Comparison of ENCODE assay signal across 10 mouse cellular contexts in genomic region chr3:68053538-68053937, GRCm38 (mm10). TPM values are rescaled to one million over a fixed set of nuclear protein-coding genes. Genes with fewer than 3 reads are reported as not detected.
DNase-seq lines count a peak whose midpoint lies in the region; ATAC-seq lines count a peak whose summit lies in the region.
"Had no signal": no experiment of that assay in that cellular context is flagged by ENCODE, and none has a peak within 500 bp of the region (broad histone marks: within the 10 kb centered on the region; RNA-seq: fewer than 3 reads in every experiment).

No protein-coding gene starts in this region.

- WGBS in forebrain, embryonic 12.5 days, result 50% methylated on average over 2 of the region's 2 CpGs

- H3K9ac ChIP-seq in forebrain, embryonic 12.5 days, result no peak overlapping the region
- H3K9ac ChIP-seq: heart, embryonic 13.5 days; limb, embryonic 13.5 days; neural tube, embryonic 15.5 days had no signal

- H3K36me3 ChIP-seq in forebrain, embryonic 12.5 days (replicated peaks), result no peaks in the 10 kb centered on the region
- H3K36me3 ChIP-seq: heart, embryonic 13.5 days; limb, embryonic 13.5 days; neural tube, embryonic 15.5 days had no signal

- H3K27me3 ChIP-seq in forebrain, embryonic 12.5 days, result peaks cover 19% of the 10 kb centered on the region; the same call in 1 of the 2 replicates

- no peak overlapping the region for H3K4me3 ChIP-seq in forebrain, embryonic 12.5 days (replicated peaks)
- H3K4me3 ChIP-seq: heart, embryonic 13.5 days; limb, embryonic 13.5 days; neural tube, embryonic 15.5 days had no signal

- no peaks in the 10 kb centered on the region for H3K4me1 ChIP-seq in forebrain, embryonic 12.5 days
- H3K4me1 ChIP-seq: limb, embryonic 13.5 days; neural tube, embryonic 15.5 days had no signal

- peak; percentile 31 for DNase-seq in kidney, postnatal 10 days
- no peak for DNase-seq in kidney, postnatal 14 days
- DNase-seq in 416B (ENCODE audit: low read depth), result peak; percentile 61
- peak; percentile 23 for DNase-seq in CD4-positive helper T cell, adult 2 months (ENCODE audit: low read depth, low spot score)
- peak; percentile 60 for DNase-seq in embryo, embryonic 11 days
- DNase-seq in gastrocnemius, adult 18-20 months (ENCODE audit: low spot score), result no peak

- H3K4me2 ChIP-seq in forebrain, embryonic 12.5 days, result no peak overlapping the region
- H3K4me2 ChIP-seq: heart, embryonic 13.5 days; limb, embryonic 13.5 days; neural tube, embryonic 15.5 days had no signal

- no peak overlapping the region for H3K27ac ChIP-seq in forebrain, embryonic 12.5 days
- H3K27ac ChIP-seq: heart, embryonic 13.5 days; limb, embryonic 13.5 days; neural tube, embryonic 15.5 days had no signal

- ATAC-seq in forebrain, embryonic 12.5 days (ENCODE audit: low FRiP score), result no peak

- H3K9me3 ChIP-seq in forebrain, embryonic 12.5 days, result no peaks in the 10 kb centered on the region
- H3K9me3 ChIP-seq: heart, embryonic 13.5 days; limb, embryonic 13.5 days; neural tube, embryonic 15.5 days had no signal

RNA-seq across cellular contexts. Expression of gene Schip1, which starts 11.1 kb away (rescaled TPM):
- polyA plus RNA-seq in forebrain, embryonic 12.5 days (2016; fragmentation: Nextera tagmentation; extraction: Ambion mirVana), result 88.1 and 99.2 TPM in 2 replicates
- 100 to 1,000 TPM in 1 of 2 experiments, 10 to 100 TPM in 1; 98.9 to 126 TPM for total RNA-seq in gastrocnemius, adult 18-20 months (2021)

Comparison
In these comparisons a context has a peak if more than half of its experiments do, and no peak if none do; other contexts are left out.
1. DNase-seq: peak in kidney, postnatal 10 days (single experiment), 416B (single experiment), CD4-positive helper T cell, adult 2 months (single experiment) and embryo, embryonic 11 days (single experiment); none in kidney, postnatal 14 days (single experiment) and gastrocnemius, adult 18-20 months (single experiment).